Mouse (Mus musculus): ENCODE results near the gene Vangl1. TPM values are rescaled to one million over a fixed set of nuclear protein-coding genes. Genes with fewer than 3 reads are reported as not detected.
A peak's percentile ranks its signal among the peaks of the same experiment; 100 is the strongest.

Vangl1 gene
- polyA plus RNA-seq, 1 experiment from 2014 or later = 23.5 TPM

DNA sequence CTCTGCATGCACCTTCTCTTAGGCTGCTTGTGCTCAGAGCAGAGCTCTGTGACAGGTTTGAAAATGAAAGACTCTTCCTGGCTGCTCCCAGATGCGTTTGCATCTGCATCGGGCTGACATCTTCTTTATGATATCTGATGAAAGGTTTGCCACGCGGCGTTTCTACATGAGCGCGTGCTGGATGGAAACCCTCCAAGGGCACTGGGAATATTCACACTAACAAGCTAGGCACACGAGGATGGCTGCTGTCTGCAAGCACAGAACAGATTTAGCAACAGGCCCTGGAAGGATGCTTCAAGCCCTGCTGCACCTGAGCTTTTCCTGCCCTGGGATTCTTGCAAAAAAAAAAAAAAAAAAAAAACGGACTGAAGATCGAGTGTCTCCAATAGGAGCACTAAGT lies 67.3 kb downstream of the Vangl1 start:
- ATAC-seq (replicated peaks; ENCODE audit: low FRiP score) = no peak
- no peak overlapping the region for H3K4me2 ChIP-seq
- H3K36me3 ChIP-seq = no peaks in the 10 kb centered on the region
- H3K9ac ChIP-seq = no peak overlapping the region
- H3K4me1 ChIP-seq = peaks cover 37% of the 10 kb centered on the region
- 72% methylated on average over 10 of the region's 10 CpGs for WGBS
- no peaks in the 10 kb centered on the region for H3K9me3 ChIP-seq (replicated peaks)
- no peaks in the 10 kb centered on the region; the same call in 1 of the 2 replicates for H3K27me3 ChIP-seq
- H3K27ac ChIP-seq = no peak overlapping the region
- no peak overlapping the region for H3K4me3 ChIP-seq (replicated peaks)

DNA sequence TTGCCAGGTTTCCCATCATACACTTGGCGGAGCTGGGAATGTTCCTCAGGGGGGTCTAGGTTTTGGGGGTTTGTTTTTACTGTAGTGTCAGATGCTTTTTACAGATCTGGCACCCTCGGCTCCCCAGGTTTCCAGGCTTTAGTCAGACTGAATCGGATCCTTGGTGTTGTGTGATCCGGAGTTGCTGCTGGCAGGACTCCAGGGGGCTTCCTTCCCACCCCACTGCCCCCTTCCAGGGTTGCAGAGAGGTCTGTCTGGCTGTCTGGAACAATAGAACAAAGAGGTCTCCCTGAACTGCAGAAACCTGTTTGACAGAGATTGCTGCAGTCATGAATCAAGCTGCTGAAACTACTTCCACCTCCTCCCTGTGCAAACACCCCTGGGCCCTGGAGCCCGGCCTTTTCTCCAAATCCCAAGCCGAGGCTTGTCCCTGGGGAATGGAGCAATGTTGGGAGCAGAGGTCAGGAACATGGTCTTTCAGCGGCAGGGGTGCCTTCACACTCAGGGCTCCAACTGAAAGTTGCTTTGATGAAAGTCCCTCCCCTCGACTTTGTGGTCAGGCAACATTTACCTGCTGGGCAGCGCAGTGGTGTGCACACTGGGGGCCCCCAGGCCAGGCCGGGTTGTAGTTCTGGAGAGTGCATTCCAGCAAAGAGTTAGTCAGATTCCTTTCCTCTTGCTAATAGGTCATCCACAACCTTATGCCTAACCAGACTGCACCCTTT lies 68.9 kb downstream of the Vangl1 start:
- Histone ChIP-seq H3K9me3 (replicated peaks) (no peaks in the 10 kb centered on the region), H3K4me1 (peaks cover 37% of the 10 kb centered on the region), H3K27me3 (no peaks in the 10 kb centered on the region; the same call in 1 of the 2 replicates), H3K9ac (no peak overlapping the region), H3K4me3 (replicated peaks) (no peak overlapping the region), H3K36me3 (no peaks in the 10 kb centered on the region), H3K27ac (peak overlapping the region; percentile 80), H3K4me2 (no peak overlapping the region)
- ATAC-seq (replicated peaks; ENCODE audit: low FRiP score) = peak; percentile 45
- 22% methylated on average over 10 of the region's 10 CpGs for WGBS

DNA sequence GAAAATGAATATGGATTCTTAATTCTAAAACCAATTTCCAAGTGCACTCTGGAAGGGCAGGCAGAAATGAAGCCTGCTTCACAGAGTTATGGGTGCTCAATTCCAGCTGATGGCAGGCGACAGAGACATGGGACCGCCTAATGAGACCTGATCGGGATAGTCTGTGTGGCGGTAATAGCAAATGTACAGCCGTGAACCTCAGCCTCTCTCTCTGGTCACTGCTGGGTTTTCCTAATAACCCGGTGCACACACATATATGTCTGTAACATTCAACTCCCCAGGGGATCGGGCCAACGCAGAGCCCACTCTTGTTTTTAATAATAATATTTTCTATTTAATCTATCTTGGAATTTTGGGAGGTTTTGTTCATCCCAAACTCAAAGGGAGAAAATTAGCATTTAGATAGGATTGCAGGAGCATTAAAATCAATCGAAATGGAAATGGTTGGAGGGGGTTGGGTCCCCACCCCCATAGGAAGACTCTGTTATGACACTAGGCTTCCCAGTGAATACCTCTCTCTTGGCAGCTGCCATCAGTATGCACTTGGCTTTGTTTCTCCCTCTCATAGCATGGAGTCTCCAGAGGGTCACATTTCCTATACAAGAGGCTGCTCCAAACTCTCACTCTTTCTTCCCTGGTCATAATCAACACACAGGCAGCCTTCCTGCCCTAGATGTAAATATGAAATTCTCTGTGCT lies 72.7 kb downstream of the Vangl1 start:
- H3K9me3 ChIP-seq (replicated peaks) = no peaks in the 10 kb centered on the region
- H3K9ac ChIP-seq = no peak overlapping the region
- WGBS = 92% methylated on average over 9 of the region's 9 CpGs
- no peak for ATAC-seq (replicated peaks; ENCODE audit: low FRiP score)
- H3K4me1 ChIP-seq = peaks cover 16% of the 10 kb centered on the region
- no peak overlapping the region for H3K27ac ChIP-seq
- H3K4me3 ChIP-seq (replicated peaks) = no peak overlapping the region
- no peak overlapping the region for H3K4me2 ChIP-seq
- H3K27me3 ChIP-seq = no peaks in the 10 kb centered on the region
- H3K36me3 ChIP-seq = no peaks in the 10 kb centered on the region

DNA sequence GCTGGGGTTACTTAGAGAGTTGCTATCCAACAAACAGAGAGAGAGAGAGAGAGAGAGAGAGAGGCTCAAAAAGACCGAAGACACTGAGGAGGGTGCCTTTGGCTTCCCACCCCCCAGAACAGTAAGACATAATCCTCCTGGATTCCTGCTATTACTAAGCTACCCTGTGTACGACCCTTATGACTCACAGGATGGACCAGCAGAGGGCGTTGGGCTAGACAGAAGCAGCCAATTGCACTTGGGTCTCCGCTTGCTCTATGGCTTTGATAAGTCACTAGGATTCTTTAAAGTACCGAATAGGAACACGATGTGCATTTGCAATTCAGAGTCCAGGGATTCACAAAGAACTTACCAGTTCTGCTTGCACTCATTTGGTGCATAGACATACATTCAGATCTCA lies 74.0 kb downstream of the Vangl1 start:
- Histone ChIP-seq H3K36me3 (no peaks in the 10 kb centered on the region), H3K4me3 (replicated peaks) (no peak overlapping the region), H3K9ac (no peak overlapping the region), H3K4me2 (no peak overlapping the region), H3K27ac (no peak overlapping the region), H3K4me1 (peaks cover 3% of the 10 kb centered on the region), H3K9me3 (replicated peaks) (no peaks in the 10 kb centered on the region), H3K27me3 (no peaks in the 10 kb centered on the region)
- ATAC-seq (replicated peaks; ENCODE audit: low FRiP score) = no peak
- WGBS = 72% methylated on average over 6 of the region's 6 CpGs

DNA sequence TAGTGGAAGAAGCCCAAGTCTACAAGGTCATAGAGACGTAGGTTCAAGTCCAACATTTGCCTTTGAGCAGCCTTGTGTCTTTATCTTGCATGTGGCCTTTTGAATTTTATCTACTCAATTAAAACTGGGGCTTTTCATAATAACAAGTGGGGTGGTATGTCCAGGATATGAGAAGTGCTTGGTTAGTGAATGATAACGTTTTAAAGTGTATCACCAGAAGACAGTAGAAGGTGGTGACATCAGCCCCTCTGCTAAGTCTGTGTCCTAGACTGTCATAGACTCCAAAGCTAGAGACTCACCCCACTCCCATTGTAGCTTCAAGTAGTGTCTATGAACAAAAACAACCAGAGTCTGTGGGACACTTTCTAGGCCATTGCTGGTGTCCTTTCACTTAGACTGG lies 76.3 kb downstream of the Vangl1 start:
- Histone ChIP-seq H3K9me3 (replicated peaks) (no peaks in the 10 kb centered on the region), H3K27ac (no peak overlapping the region), H3K27me3 (no peaks in the 10 kb centered on the region), H3K4me1 (no peaks in the 10 kb centered on the region), H3K36me3 (no peaks in the 10 kb centered on the region), H3K4me3 (replicated peaks) (no peak overlapping the region), H3K4me2 (no peak overlapping the region), H3K9ac (no peak overlapping the region)
- 86% methylated on average over 2 of the region's 2 CpGs for WGBS
- ATAC-seq (replicated peaks; ENCODE audit: low FRiP score) = no peak

DNA sequence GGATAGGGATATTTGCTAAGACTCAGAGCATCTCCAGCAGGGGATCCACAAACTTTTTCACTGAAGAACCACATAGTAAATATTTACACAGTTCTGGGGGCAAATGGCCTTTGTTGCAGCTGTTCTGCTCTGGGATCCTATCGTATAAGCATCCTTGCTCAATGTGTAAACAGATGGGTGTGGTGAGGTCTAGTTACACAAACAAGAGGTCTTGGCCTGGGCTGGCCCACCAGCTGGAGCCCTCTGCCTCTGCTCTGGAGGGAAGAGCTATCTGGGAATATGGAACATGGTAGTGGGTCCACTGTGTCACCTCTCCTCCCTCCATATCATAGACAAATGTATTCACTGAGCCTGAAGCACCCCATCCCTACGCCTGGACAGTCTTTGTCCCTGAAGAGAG lies 77.4 kb downstream of the Vangl1 start:
- no peak overlapping the region for H3K9ac ChIP-seq
- no peak overlapping the region for H3K27ac ChIP-seq
- no peaks in the 10 kb centered on the region for H3K36me3 ChIP-seq
- H3K4me1 ChIP-seq = no peaks in the 10 kb centered on the region
- no peaks in the 10 kb centered on the region for H3K27me3 ChIP-seq
- WGBS = 63% methylated on average over 2 of the region's 2 CpGs
- no peak overlapping the region for H3K4me3 ChIP-seq (replicated peaks)
- ATAC-seq (replicated peaks; ENCODE audit: low FRiP score) = no peak
- H3K4me2 ChIP-seq = no peak overlapping the region
- no peaks in the 10 kb centered on the region for H3K9me3 ChIP-seq (replicated peaks)

DNA sequence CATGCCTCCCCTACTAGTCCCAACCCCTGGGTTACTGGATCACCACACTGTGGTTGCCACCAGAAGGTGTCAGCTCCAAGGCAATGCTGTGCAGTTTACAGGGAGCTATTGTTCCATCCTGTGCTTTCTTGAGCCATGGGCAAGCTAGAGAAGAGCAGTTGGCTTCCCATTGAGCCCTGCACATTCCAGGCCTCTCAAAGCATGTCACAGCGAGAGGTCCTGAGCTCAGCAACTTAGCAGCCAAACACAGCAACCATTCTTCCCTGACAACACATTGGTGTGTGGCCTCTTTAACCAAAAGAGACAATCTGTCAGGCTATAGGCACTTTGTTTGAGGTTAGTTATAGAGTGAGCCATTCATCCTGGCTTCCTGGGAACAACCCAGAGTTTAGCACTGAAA lies 78.9 kb downstream of the Vangl1 start:
- H3K27ac ChIP-seq = no peak overlapping the region
- ATAC-seq (replicated peaks; ENCODE audit: low FRiP score) = no peak
- H3K9me3 ChIP-seq (replicated peaks) = no peaks in the 10 kb centered on the region
- H3K9ac ChIP-seq = no peak overlapping the region
- no peaks in the 10 kb centered on the region for H3K27me3 ChIP-seq
- no peak overlapping the region for H3K4me3 ChIP-seq (replicated peaks)
- H3K36me3 ChIP-seq = no peaks in the 10 kb centered on the region
- WGBS = 72% methylated on average over 1 of the region's 1 CpGs
- H3K4me2 ChIP-seq = no peak overlapping the region
- no peaks in the 10 kb centered on the region for H3K4me1 ChIP-seq

DNA sequence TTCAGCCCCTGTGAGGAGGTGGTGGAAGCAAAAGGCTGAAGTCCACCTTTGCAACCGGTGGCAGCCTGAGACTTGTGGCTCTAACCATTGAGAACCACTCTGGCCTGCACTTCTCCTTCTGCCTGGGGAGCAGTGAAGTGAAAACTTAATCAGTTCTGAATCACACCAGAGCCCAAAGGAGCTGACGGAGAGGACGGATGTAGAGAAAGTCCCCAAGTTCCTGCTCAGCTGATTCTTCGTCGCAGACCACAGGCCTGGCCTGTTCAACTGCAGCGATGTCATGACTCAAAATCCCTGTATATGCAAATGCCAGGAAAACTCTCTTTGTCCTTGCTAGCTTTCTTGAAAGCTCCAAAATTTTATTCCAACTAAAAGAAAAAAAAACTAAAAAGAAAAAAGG lies 80.8 kb downstream of the Vangl1 start:
- 60% methylated on average over 6 of the region's 6 CpGs for WGBS
- H3K9me3 ChIP-seq (replicated peaks) = no peaks in the 10 kb centered on the region
- no peak overlapping the region for H3K4me2 ChIP-seq

DNA sequence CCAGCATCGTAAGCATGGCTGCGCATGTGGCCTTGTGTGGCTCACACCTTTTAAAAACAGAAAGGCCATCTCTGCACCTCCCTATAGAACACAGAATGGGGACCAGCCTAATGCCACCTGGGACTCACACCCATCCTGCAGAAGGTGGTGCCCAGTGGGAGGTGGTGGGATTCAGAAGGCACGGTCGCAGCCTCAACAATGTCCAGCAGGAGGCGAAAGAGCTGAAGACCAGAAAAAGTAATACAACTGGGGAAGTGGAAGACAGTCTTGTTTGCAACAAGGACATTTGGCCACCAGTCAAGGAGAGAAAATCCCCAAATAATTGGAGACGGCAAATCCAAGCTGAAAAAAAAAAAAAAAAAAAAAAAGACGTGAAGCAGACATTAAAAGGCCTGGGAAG lies 82.4 kb downstream of the Vangl1 start:
- Histone ChIP-seq H3K36me3 (no peaks in the 10 kb centered on the region), H3K4me3 (replicated peaks) (no peak overlapping the region), H3K27me3 (no peaks in the 10 kb centered on the region), H3K4me1 (no peaks in the 10 kb centered on the region), H3K9me3 (replicated peaks) (no peaks in the 10 kb centered on the region), H3K27ac (no peak overlapping the region), H3K9ac (no peak overlapping the region), H3K4me2 (no peak overlapping the region)
- 80% methylated on average over 7 of the region's 7 CpGs for WGBS
- ATAC-seq (replicated peaks; ENCODE audit: low FRiP score) = no peak

More for the DNA sequence above, 80.8 kb downstream of the Vangl1 start:
- no peak overlapping the region for H3K27ac ChIP-seq
- no peaks in the 10 kb centered on the region for H3K36me3 ChIP-seq
- no peak for ATAC-seq (replicated peaks; ENCODE audit: low FRiP score)
- no peak overlapping the region for H3K9ac ChIP-seq
- no peak overlapping the region for H3K4me3 ChIP-seq (replicated peaks)
- no peaks in the 10 kb centered on the region for H3K4me1 ChIP-seq
- no peaks in the 10 kb centered on the region for H3K27me3 ChIP-seq

DNA sequence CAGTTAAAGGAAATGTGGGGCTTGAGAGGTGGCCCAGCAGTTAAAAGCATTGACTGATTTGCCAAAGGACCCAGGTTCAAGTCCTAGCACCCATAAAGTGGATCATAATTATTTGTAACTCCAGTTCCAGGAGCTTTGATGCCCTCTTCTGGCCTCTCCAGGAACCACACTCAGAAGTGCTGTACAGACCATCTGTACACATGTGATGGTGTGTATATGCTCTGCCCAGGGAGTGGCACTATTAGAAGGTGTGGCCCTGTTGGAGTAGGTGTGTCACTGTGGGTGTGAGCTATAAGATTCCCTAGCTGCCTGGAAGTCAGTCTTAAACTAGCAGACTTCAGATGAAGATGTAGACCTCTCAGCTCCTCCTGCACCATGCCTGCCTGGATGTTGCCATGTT lies 83.5 kb downstream of the Vangl1 start:
- H3K4me1 ChIP-seq = no peaks in the 10 kb centered on the region
- no peak overlapping the region for H3K4me2 ChIP-seq
- H3K27me3 ChIP-seq = no peaks in the 10 kb centered on the region
- H3K9ac ChIP-seq = no peak overlapping the region
- H3K27ac ChIP-seq = no peak overlapping the region
- ATAC-seq (replicated peaks; ENCODE audit: low FRiP score) = no peak
- no peak overlapping the region for H3K4me3 ChIP-seq (replicated peaks)
- no peaks in the 10 kb centered on the region for H3K9me3 ChIP-seq (replicated peaks)
- no peaks in the 10 kb centered on the region for H3K36me3 ChIP-seq

DNA sequence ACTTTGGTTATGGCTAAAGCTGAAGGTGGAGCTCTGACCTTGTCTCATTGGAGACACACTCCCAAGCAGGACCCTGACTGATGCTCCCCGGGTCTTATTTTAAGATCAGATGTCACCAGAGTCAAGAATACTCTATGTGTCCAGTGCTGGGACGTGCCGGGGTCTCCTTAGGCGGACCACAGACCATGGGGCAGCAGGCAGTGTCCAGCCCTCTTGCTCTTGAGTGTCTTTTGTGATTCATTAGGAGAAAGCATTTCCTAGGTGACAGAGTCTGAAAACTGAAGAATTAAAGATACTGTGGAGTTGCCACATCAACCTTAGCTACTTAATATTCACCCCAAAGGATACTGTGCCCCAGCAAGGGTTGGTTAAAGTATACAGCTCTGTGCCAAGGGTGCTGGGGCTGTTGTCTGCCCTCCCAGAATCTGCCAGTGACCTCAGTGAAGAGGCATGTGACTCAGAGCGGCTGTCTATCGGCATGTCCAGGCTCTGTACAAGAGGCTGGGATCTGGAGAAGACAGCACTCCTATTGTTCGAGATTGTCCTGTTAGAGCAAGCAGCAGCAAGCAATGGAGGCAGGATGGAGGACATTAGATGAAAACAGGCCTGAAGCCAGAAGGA lies 92.4 kb downstream of the Vangl1 start:
- 72% methylated on average over 7 of the region's 7 CpGs for WGBS
- no peak overlapping the region for H3K9ac ChIP-seq
- no peak for ATAC-seq (replicated peaks; ENCODE audit: low FRiP score)
- no peak overlapping the region for H3K4me2 ChIP-seq
- peaks cover 8% of the 10 kb centered on the region for H3K4me1 ChIP-seq
- no peak overlapping the region for H3K4me3 ChIP-seq (replicated peaks)
- H3K9me3 ChIP-seq (replicated peaks) = 0 out of 2 replicates have a peak, but pooled peaks cover 3% of the 10 kb centered on the region
- no peaks in the 10 kb centered on the region for H3K36me3 ChIP-seq
- no peaks in the 10 kb centered on the region for H3K27me3 ChIP-seq
- no peak overlapping the region for H3K27ac ChIP-seq

DNA sequence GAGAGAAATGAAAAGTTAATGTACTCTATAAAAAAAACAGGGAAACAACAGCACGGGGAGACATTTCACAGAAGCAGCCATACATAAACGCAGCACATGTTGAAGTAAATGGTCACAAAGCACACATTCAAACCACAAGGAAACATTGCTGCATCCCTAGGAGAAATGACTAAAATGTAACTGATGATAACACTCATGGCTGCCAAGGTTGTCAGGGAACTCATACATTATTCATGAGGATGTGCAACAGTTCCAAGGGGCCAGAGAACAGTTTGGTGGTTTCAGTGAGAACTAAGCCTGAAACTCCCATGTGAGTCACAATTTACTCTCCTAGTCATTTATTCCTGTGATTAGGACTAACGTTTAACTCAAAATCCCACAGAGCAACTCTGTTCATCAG lies 96.3 kb downstream of the Vangl1 start:
- Histone ChIP-seq H3K27ac (no peak overlapping the region), H3K36me3 (no peaks in the 10 kb centered on the region), H3K4me1 (peaks cover 8% of the 10 kb centered on the region), H3K27me3 (no peaks in the 10 kb centered on the region), H3K9me3 (replicated peaks) (no peaks in the 10 kb centered on the region), H3K4me3 (replicated peaks) (no peak overlapping the region), H3K4me2 (no peak overlapping the region), H3K9ac (no peak overlapping the region)
- ATAC-seq (replicated peaks; ENCODE audit: low FRiP score) = no peak
- WGBS = 70% methylated on average over 3 of the region's 3 CpGs

Measured in kidney, embryonic 15.5 days (tissue).